Mouse (Mus musculus) MEL (cell line): Measurements from ENCODE around the gene Smarca2. TPM values are rescaled to one million over a fixed set of nuclear protein-coding genes. Genes with fewer than 3 reads are reported as not detected.
"Not testable (repeated sequence)": the region's sequence is repeated elsewhere in the genome, so short reads cannot be mapped to it uniquely, and the experiment has no call there.

Experiments
- DNase-seq: peaks from one replicate; pipeline ENCODE4 v3.0.0; 2011; ENCODE audit warnings: low read depth, low spot score
- H3K27ac ChIP-seq: 2 replicates; pipeline ENCODE4 v1.5.1; 2012; ENCODE audit warnings: low read depth, mild to moderate bottlenecking, control low read depth, low read length, moderate library complexity; ENCODE audit not compliant: control insufficient read depth
- H3K27me3 ChIP-seq, 2 experiments: fragments of 150-350 bp in 1 of 2; sonication (generic) in 1 of 2; 2 replicates each; pipeline ENCODE4 v1.6.1; 2012; ENCODE audit warnings: low read length in 2 of 2, mild to moderate bottlenecking in 2 of 2, improper control_type of control experiment in 1 of 2, moderate library complexity in 1 of 2; ENCODE audit not compliant: insufficient read depth in 2 of 2, control insufficient read depth in 1 of 2
- H3K36me3 ChIP-seq, 2 experiments: 2 replicates each; pipeline ENCODE4 v1.6.1; 2012 to 2014; ENCODE audit warnings: low read length in 2 of 2, improper control_type of control experiment in 1 of 2, inconsistent platforms in 1 of 2, mild to moderate bottlenecking in 1 of 2; ENCODE audit not compliant: insufficient read depth in 2 of 2, control insufficient read depth in 1 of 2
- H3K4me1 ChIP-seq, 2 experiments: fragments of 150-350 bp in 1 of 2; sonication (generic) in 1 of 2; 2 replicates each; pipeline ENCODE4 v1.6.1; 2012; ENCODE audit warnings: low read length in 2 of 2, improper control_type of control experiment in 1 of 2, mild to moderate bottlenecking in 1 of 2; ENCODE audit not compliant: insufficient read depth in 2 of 2, control insufficient read depth in 1 of 2
- H3K4me3 ChIP-seq, 2 experiments: fragments of 150-350 bp in 1 of 2; sonication (generic) in 1 of 2; 2 replicates each; pipeline ENCODE4 v1.5.1; 2012; ENCODE audit warnings: low read depth in 2 of 2, low read length in 2 of 2, mild to moderate bottlenecking in 2 of 2, moderate library complexity in 2 of 2, control low read depth in 1 of 2, improper control_type of control experiment in 1 of 2; ENCODE audit not compliant: control insufficient read depth in 1 of 2, insufficient read depth in 1 of 2
- H3K79me2 ChIP-seq: 2 replicates; pipeline ENCODE4 v1.6.1; 2012; ENCODE audit warnings: mild to moderate bottlenecking, low read length, moderate library complexity; ENCODE audit not compliant: control insufficient read depth, poor library complexity, insufficient read depth
- H3K9ac ChIP-seq: 2 replicates; pipeline ENCODE4 v1.6.1; 2012; ENCODE audit warnings: low read depth, mild to moderate bottlenecking, control low read depth, low read length, moderate library complexity; ENCODE audit not compliant: control insufficient read depth, poor library complexity, severe bottlenecking
- H3K9me3 ChIP-seq: fragments of 150-350 bp; sonication (generic); replicated peaks from 2 replicates; pipeline ENCODE4 v1.6.1; 2012; ENCODE audit warnings: mild to moderate bottlenecking, low read length, improper control_type of control experiment, moderate library complexity; ENCODE audit not compliant: insufficient read depth
- BHLHE40 ChIP-seq: IDR thresholded peaks from 2 replicates; pipeline ENCODE4 v1.6.1; 2012; ENCODE audit warnings: low read depth, mild to moderate bottlenecking, inconsistent platforms, low read length, improper control_type of control experiment, borderline replicate concordance
- CHD2 ChIP-seq: IDR thresholded peaks from 2 replicates; pipeline ENCODE4 v1.6.1; 2011; ENCODE audit warnings: low read length, improper control_type of control experiment
- CTCF ChIP-seq, 3 experiments: IDR thresholded peaks in 2 of 3; conservative IDR thresholded peaks in 1 of 3; 2 replicates each; pipeline ENCODE4 v1.5.1; 2011 to 2012; ENCODE audit warnings: low read length in 3 of 3, low read depth in 2 of 3, mild to moderate bottlenecking in 2 of 3, improper control_type of control experiment in 1 of 3, inconsistent platforms in 1 of 3, mixed read lengths in 1 of 3, moderate library complexity in 1 of 3; ENCODE audit not compliant: control insufficient read depth in 1 of 3, insufficient read depth in 1 of 3, poor library complexity in 1 of 3, severe bottlenecking in 1 of 3
- GATA1 ChIP-seq: IDR thresholded peaks from 2 replicates; pipeline ENCODE4 v1.6.1; 2011; ENCODE audit warnings: low read depth, low read length, improper control_type of control experiment
- HCFC1 ChIP-seq: IDR thresholded peaks from 2 replicates; pipeline ENCODE4 v1.6.1; 2012; ENCODE audit warnings: low read depth, mild to moderate bottlenecking, inconsistent platforms, low read length, improper control_type of control experiment, moderate library complexity
- JUND ChIP-seq: IDR thresholded peaks from 2 replicates; pipeline ENCODE4 v1.6.1; 2011; ENCODE audit warnings: low read depth, mild to moderate bottlenecking, improper control_type of control experiment, low read length
- MAFK ChIP-seq: IDR thresholded peaks from 2 replicates; pipeline ENCODE4 v1.6.1; 2011; ENCODE audit warnings: low read depth, mild to moderate bottlenecking, low read length, improper control_type of control experiment, borderline replicate concordance
- MYB ChIP-seq: IDR thresholded peaks from 2 replicates; pipeline ENCODE4 v1.6.1; 2011; ENCODE audit warnings: mild to moderate bottlenecking, low read depth, low read length, improper control_type of control experiment
- NELFE ChIP-seq: IDR thresholded peaks from 2 replicates; pipeline ENCODE4 v1.6.1; 2011; ENCODE audit warnings: low read depth, low read length, improper control_type of control experiment
- NRF1 ChIP-seq: IDR thresholded peaks from 2 replicates; pipeline ENCODE4 v1.6.1; 2014; ENCODE audit warnings: low read depth, mild to moderate bottlenecking, inconsistent platforms, low read length, improper control_type of control experiment, moderate library complexity; ENCODE audit not compliant: poor library complexity, insufficient read depth, severe bottlenecking
- POLR2AphosphoS2 ChIP-seq: IDR thresholded peaks from 2 replicates; pipeline ENCODE4 v1.6.1; 2011; ENCODE audit warnings: low read length, improper control_type of control experiment
- SIN3A ChIP-seq: IDR thresholded peaks from 2 replicates; pipeline ENCODE4 v1.6.1; 2012; ENCODE audit warnings: low read length, improper control_type of control experiment, inconsistent platforms
- SMC3 ChIP-seq: IDR thresholded peaks from 2 replicates; pipeline ENCODE4 v1.6.1; 2011; ENCODE audit warnings: low read depth, low read length, improper control_type of control experiment
- TAL1 ChIP-seq: IDR thresholded peaks from 2 replicates; pipeline ENCODE4 v1.6.1; 2012; ENCODE audit warnings: mild to moderate bottlenecking, inconsistent platforms, low read length, moderate library complexity, mixed read lengths
- ZNF384 ChIP-seq: IDR thresholded peaks from 2 replicates; pipeline ENCODE4 v1.6.1; 2012; ENCODE audit warnings: low read depth, mild to moderate bottlenecking, inconsistent platforms, low read length, improper control_type of control experiment
- polyA plus RNA-seq, 2 experiments: library from polyadenylated mRNA; stranded (reverse) in 1 of 2; unstranded in 1 of 2; fragments of >175 nt in 1 of 2; fragments of >200 nt in 1 of 2; gene quantifications; 2 replicates each; pipeline versions ENCODE4 v1.2.1 to v1.2.4; 2012; ENCODE audit warnings: low replicate concordance in 2 of 2, low read depth in 1 of 2; ENCODE audit not compliant: insufficient read length in 2 of 2, insufficient read depth in 1 of 2, missing spikeins in 1 of 2
- total RNA-seq: library from RNA; depleted of rRNA; stranded (reverse); fragments of 300-350 nt; gene quantifications from 2 replicates; pipeline ENCODE4 v1.2.3, GENCODE M21; 2012

Gene Smarca2
- total and polyA plus RNA-seq, 3 experiments = 6.6 to 23.2 TPM; not detected in 1

- no peak overlapping the region for H3K4me3 ChIP-seq
- no peaks in the 10 kb centered on the region for H3K9me3 ChIP-seq
- no peak overlapping the region for H3K27ac ChIP-seq
- no peak for DNase-seq
- H3K36me3 ChIP-seq = no peaks in the 10 kb centered on the region
- no peaks in the 10 kb centered on the region for H3K27me3 ChIP-seq
- H3K79me2 ChIP-seq = no peaks in the 10 kb centered on the region
- TF ChIP-seq TAL1 = no peak
- no peak for TF ChIP-seq JUND
- no peak for TF ChIP-seq CHD2
- no peak for TF ChIP-seq SIN3A
- TF ChIP-seq HCFC1 = no peak
- no peaks in the 10 kb centered on the region for H3K4me1 ChIP-seq
- no peak overlapping the region for H3K9ac ChIP-seq
These were observed 129.9 kb downstream of the Smarca2 start for GRCm38 (mm10) chr19:26734704-26735109.

DNA sequence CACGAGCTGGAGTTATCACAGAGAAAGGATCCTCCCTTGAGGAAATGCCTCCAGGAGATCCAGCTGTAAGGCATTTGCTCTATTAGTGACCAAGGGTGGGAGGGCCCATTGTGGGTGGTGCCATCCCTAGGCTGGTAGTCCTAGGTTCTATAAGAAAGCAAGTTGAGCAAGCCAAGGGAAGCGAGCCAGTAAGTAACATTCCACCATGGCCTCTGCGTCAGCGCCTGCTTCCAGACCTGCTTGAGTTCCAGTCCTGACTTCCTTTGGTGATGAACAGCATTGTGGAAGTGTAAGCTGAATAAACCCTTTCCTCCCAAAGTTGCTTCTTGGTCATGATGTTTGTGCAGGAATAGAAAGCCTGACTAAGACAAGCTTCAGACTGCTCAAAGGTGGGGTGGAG lies 140.2 kb downstream of the Smarca2 start:
- H3K79me2 ChIP-seq, H3K4me3 ChIP-seq, H3K4me1 ChIP-seq, H3K36me3 ChIP-seq, H3K27ac ChIP-seq, H3K9me3 ChIP-seq, DNase-seq, H3K9ac ChIP-seq, H3K27me3 ChIP-seq: not testable (repeated sequence)

- TF ChIP-seq MYB (no peak), MAFK (no peak), CTCF (IDR thresholded peaks at IDR 0.05 in 2 of 3, conservative IDR thresholded peaks at IDR 0.05 in 1 of 3; ENCODE audit: control insufficient read depth in 1 of 3, insufficient read depth in 1 of 3, low read depth in 2 of 3, low read length in 3 of 3, poor library complexity in 1 of 3, severe bottlenecking in 1 of 3) (no peak), POLR2AphosphoS2 (no peak), SIN3A (no peak), GATA1 (no peak), SMC3 (no peak), HCFC1 (no peak), BHLHE40 (no peak), ZNF384 (no peak), NELFE (no peak), TAL1 (no peak), NRF1 (no peak)
- no peak overlapping the region for H3K27ac ChIP-seq
- peaks cover 0 to 2% of the 10 kb centered on the region in 2 experiments; a peak in 1 of 4 replicates for H3K4me1 ChIP-seq
- DNase-seq = no peak
- H3K36me3 ChIP-seq = no peaks in the 10 kb centered on the region
- no peaks in the 10 kb centered on the region for H3K27me3 ChIP-seq
- H3K4me3 ChIP-seq = no peak overlapping the region
- no peaks in the 10 kb centered on the region for H3K9me3 ChIP-seq
- no peak overlapping the region for H3K9ac ChIP-seq
- H3K79me2 ChIP-seq = peaks cover 2% of the 10 kb centered on the region; the same call in 1 of the 2 replicates
These were observed 140.7 kb downstream of the Smarca2 start for GRCm38 (mm10) chr19:26745567-26745966.
